Mouse (Mus musculus): ENCODE data around the gene 1700008O03Rik. TPM values are rescaled to one million over a fixed set of nuclear protein-coding genes. Genes with fewer than 3 reads are reported as not detected.
A peak's percentile ranks its signal among the peaks of the same experiment; 100 is the strongest.

1700008O03Rik gene
- polyA plus RNA-seq, 1 experiment from 2014 or later = 0.16 TPM

- Histone ChIP-seq H3K36me3 (replicated peaks) (no peaks in the 10 kb centered on the region), H3K9me3 (replicated peaks) (no peaks in the 10 kb centered on the region), H3K27ac (replicated peaks) (no peak overlapping the region), H3K27me3 (peaks cover 12% of the 10 kb centered on the region), H3K4me2 (no peak overlapping the region; the same call in 1 of the 2 replicates), H3K4me3 (replicated peaks) (no peak overlapping the region), H3K4me1 (replicated peaks) (peaks cover 22% of the 10 kb centered on the region), H3K9ac (no peak overlapping the region)
- 25% methylated on average over 10 of the region's 10 CpGs for WGBS (ENCODE audit: insufficient replicate concordance)
- no peak for ATAC-seq (ENCODE audit: insufficient read depth)
These were observed 10.4 kb downstream of the 1700008O03Rik start for GRCm38 (mm10) chr7:44375207-44375606.

DNA sequence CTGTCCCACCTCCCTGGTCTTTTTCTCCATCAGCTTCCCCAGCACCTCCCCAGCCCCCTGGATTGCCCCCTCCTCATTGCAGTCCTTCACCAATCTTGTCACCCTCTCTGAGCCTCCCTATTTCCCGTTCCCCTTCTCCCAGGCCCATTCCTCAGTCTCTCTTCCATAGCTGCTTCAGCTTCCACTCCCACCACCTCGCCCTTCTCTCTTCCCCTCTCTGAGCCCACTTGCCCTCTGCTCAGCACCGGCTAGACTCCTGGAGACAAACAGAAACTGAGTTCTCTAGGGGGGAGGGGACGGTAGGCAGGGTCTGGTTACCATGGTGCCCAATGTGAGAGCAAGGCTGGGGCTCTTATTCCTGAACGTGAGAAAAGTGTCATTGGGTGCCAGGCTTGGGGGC is 10.9 kb downstream of the 1700008O03Rik start:
- Histone ChIP-seq H3K9me3 (replicated peaks) (no peaks in the 10 kb centered on the region), H3K9ac (peak overlapping the region; percentile 51; the same call in 1 of the 2 replicates), H3K36me3 (replicated peaks) (no peaks in the 10 kb centered on the region), H3K27me3 (peaks cover 11% of the 10 kb centered on the region), H3K27ac (replicated peaks) (no peak overlapping the region), H3K4me3 (replicated peaks) (peak overlapping the region; percentile 63), H3K4me2 (peak overlapping the region; percentile 82), H3K4me1 (replicated peaks) (peaks cover 22% of the 10 kb centered on the region)
- 7% methylated on average over 5 of the region's 5 CpGs for WGBS (ENCODE audit: insufficient replicate concordance)
- no peak for ATAC-seq (ENCODE audit: insufficient read depth)

DNA sequence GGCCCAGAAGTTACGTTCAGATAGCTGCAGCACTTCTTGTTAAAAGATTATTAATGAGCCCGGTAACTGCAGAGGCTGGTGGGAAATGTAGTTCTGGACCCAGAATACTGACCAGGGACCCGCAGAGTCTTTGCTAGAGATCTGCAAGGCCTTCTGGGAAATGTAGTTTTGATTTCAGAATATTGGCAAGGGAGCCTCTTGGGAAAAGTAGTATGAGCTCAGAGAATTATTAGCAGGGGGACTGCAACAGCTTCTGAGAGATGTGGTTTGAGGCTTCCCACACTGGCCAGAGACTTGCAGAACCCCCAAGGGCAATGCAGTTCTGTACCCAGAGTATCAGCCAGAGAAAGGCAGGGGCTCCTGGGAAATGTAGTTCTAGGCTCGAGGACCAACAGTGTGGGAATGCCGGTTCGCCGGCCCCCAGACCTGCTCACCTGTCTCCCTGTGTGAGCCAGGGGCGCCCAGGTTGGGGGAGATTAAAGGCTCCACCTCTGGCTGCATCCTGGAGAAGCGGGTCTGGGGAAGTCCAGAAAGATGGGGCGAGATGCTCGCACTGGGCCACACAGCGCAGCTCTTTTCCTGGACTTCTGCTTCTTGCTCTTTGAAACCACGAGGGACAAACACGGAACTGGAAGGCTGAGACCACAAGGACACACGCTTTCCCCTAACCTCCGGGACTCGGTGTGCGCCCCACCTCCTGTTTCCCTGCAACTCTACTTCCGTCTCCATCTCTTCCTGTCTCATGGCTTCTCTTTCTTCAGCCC is 11.5 kb downstream of the 1700008O03Rik start:
- Histone ChIP-seq H3K36me3 (replicated peaks) (no peaks in the 10 kb centered on the region), H3K9ac (peak overlapping the region; percentile 51), H3K4me3 (replicated peaks) (peak overlapping the region; percentile 63), H3K27ac (replicated peaks) (no peak overlapping the region), H3K9me3 (replicated peaks) (no peaks in the 10 kb centered on the region), H3K27me3 (peaks cover 8% of the 10 kb centered on the region; the same call in 1 of the 2 replicates), H3K4me2 (peak overlapping the region; percentile 82), H3K4me1 (replicated peaks) (peaks cover 22% of the 10 kb centered on the region)
- WGBS (ENCODE audit: insufficient replicate concordance) = under 1% methylated on average over 19 of the region's 19 CpGs
- ATAC-seq (ENCODE audit: insufficient read depth) = peak; percentile 87

DNA sequence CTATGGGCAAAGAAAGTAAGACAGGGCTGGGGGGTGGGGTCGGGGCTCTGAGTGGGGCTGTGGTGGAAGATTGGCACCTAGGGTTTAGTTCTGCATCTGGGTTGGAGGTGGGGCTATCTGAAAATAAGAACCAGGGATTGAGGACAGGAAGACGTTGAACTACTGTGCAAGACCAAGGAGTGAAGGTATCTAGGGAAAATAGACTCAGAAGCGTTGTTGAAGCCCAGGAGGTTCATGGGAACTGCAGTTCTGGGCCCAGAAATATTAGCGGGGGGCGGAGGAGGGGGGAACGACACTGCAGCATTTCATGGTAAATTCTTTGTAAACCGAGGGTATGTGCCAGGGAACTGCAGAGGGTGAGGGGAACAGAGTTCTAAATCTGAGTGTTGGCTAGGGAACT is 12.2 kb downstream of the 1700008O03Rik start:
- H3K4me2 ChIP-seq = peak overlapping the region; percentile 82
- WGBS (ENCODE audit: insufficient replicate concordance) = 8% methylated on average over 7 of the region's 7 CpGs
- peak overlapping the region; percentile 63 for H3K4me3 ChIP-seq (replicated peaks)
- no peak; the same call in 1 of the 2 replicates for ATAC-seq (ENCODE audit: insufficient read depth)
- no peaks in the 10 kb centered on the region for H3K36me3 ChIP-seq (replicated peaks)
- no peaks in the 10 kb centered on the region for H3K9me3 ChIP-seq (replicated peaks)
- H3K27ac ChIP-seq (replicated peaks) = no peak overlapping the region
- peaks cover 22% of the 10 kb centered on the region for H3K4me1 ChIP-seq (replicated peaks)
- H3K9ac ChIP-seq = 0 out of 2 replicates have a peak overlapping the region, but pooled peaks have one; percentile 15
- H3K27me3 ChIP-seq = peaks cover 8% of the 10 kb centered on the region; the same call in 1 of the 2 replicates

- no peaks in the 10 kb centered on the region for H3K9me3 ChIP-seq (replicated peaks)
- no peaks in the 10 kb centered on the region for H3K36me3 ChIP-seq (replicated peaks)
- no peak overlapping the region for H3K4me2 ChIP-seq
- peaks cover 22% of the 10 kb centered on the region for H3K4me1 ChIP-seq (replicated peaks)
- H3K27me3 ChIP-seq = peaks cover 8% of the 10 kb centered on the region; the same call in 1 of the 2 replicates
- ATAC-seq (ENCODE audit: insufficient read depth) = no peak
- no peak overlapping the region for H3K27ac ChIP-seq (replicated peaks)
- no peak overlapping the region for H3K4me3 ChIP-seq (replicated peaks)
- 75% methylated on average over 8 of the region's 8 CpGs for whole genome bisulfite sequencing (ENCODE audit: insufficient replicate concordance)
- H3K9ac ChIP-seq = no peak overlapping the region
These were observed 12.9 kb downstream of the 1700008O03Rik start for GRCm38 (mm10) chr7:44372678-44373077.

GRCm38 (mm10) chr7:44360792-44361301 is 24.8 kb downstream of the 1700008O03Rik start:
- Histone ChIP-seq H3K4me1 (replicated peaks) (peaks cover 14% of the 10 kb centered on the region), H3K4me2 (peak overlapping the region; percentile 77; the same call in 1 of the 2 replicates), H3K9me3 (replicated peaks) (no peaks in the 10 kb centered on the region), H3K4me3 (replicated peaks) (peak overlapping the region; percentile 51; the same call in 1 of the 2 replicates), H3K36me3 (replicated peaks) (no peaks in the 10 kb centered on the region), H3K27me3 (peaks cover 71% of the 10 kb centered on the region), H3K9ac (no peak overlapping the region), H3K27ac (replicated peaks) (no peak overlapping the region)
- 15% methylated on average over 21 of the region's 21 CpGs for WGBS (ENCODE audit: insufficient replicate concordance)
- 0 out of 2 replicates have a peak, but pooled peaks have one; percentile 13 for ATAC-seq (ENCODE audit: insufficient read depth)

DNA sequence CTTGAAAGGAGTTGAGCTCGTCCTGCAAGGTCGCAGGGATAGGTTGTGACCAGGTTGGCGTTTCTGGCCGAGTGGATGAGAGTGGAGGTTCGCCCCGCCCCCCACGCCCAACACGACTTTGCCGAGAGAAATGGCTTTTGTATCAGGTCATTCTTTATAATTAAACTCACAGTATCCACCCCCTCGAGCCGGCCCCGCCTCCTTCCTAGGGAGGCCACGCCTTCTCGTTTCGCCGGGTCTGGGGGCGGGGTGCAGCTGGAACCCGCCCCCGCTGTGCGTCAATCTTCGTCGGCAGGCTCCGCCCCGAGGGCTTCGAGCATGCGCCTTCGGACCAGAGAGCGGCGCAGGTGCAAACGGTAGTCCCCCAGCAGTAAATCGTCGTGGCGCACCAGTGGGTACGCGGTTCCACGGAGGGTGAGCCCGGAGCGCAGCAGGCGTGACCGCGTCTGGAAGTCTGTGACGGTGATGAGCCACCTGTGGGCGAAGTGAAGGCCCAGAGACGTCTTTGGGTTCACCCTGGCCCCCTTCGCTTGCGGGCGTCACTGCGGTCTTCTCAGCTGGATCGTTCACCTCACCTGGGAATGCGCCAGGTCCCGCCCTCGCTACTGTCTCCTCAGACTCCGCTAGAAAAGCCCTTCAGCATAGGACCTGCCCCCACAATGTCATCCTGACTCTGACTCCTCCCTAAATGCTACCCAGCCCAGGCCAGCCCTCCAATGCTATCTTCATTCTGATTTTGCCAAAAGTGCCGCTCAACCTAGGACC is 25.5 kb downstream of the 1700008O03Rik start:
- peak; percentile 46 for ATAC-seq (ENCODE audit: insufficient read depth)
- Histone ChIP-seq H3K4me2 (peak overlapping the region; percentile 77), H3K4me1 (replicated peaks) (peaks cover 14% of the 10 kb centered on the region), H3K27me3 (peaks cover 79% of the 10 kb centered on the region), H3K27ac (replicated peaks) (no peak overlapping the region), H3K36me3 (replicated peaks) (no peaks in the 10 kb centered on the region), H3K9ac (no peak overlapping the region), H3K9me3 (replicated peaks) (no peaks in the 10 kb centered on the region), H3K4me3 (replicated peaks) (peak overlapping the region; percentile 51)
- under 1% methylated on average over 54 of the region's 54 CpGs for WGBS (ENCODE audit: insufficient replicate concordance)

- no peaks in the 10 kb centered on the region for H3K9me3 ChIP-seq (replicated peaks)
- WGBS (ENCODE audit: insufficient replicate concordance) = 5% methylated on average over 23 of the region's 26 CpGs
- peaks cover 14% of the 10 kb centered on the region for H3K4me1 ChIP-seq (replicated peaks)
- H3K9ac ChIP-seq = no peak overlapping the region
- H3K27me3 ChIP-seq = peaks cover 86% of the 10 kb centered on the region
- ATAC-seq (ENCODE audit: insufficient read depth) = no peak; the same call in 1 of the 2 replicates
- peak overlapping the region; percentile 51; the same call in 1 of the 2 replicates for H3K4me3 ChIP-seq (replicated peaks)
- no peaks in the 10 kb centered on the region for H3K36me3 ChIP-seq (replicated peaks)
- peak overlapping the region; percentile 77 for H3K4me2 ChIP-seq
- no peak overlapping the region for H3K27ac ChIP-seq (replicated peaks)
These were observed 26.6 kb downstream of the 1700008O03Rik start for GRCm38 (mm10) chr7:44358886-44359654.

- ATAC-seq (ENCODE audit: insufficient read depth) = no peak
- H3K36me3 ChIP-seq (replicated peaks) = no peaks in the 10 kb centered on the region
- H3K9ac ChIP-seq = no peak overlapping the region
These were observed 27.6 kb downstream of the 1700008O03Rik start for GRCm38 (mm10) chr7:44358012-44358411.

GRCm38 (mm10) chr7:44357531-44357930 is 28.1 kb downstream of the 1700008O03Rik start:
- Histone ChIP-seq H3K36me3 (replicated peaks) (no peaks in the 10 kb centered on the region), H3K27ac (replicated peaks) (no peak overlapping the region), H3K27me3 (peaks cover 96% of the 10 kb centered on the region), H3K4me2 (no peak overlapping the region), H3K9ac (no peak overlapping the region), H3K9me3 (replicated peaks) (no peaks in the 10 kb centered on the region), H3K4me3 (replicated peaks) (no peak overlapping the region), H3K4me1 (replicated peaks) (peaks cover 14% of the 10 kb centered on the region)
- WGBS (ENCODE audit: insufficient replicate concordance) = 16% methylated on average over 10 of the region's 10 CpGs
- no peak for ATAC-seq (ENCODE audit: insufficient read depth)

More at GRCm38 (mm10) chr7:44358012-44358411, 27.6 kb downstream of the 1700008O03Rik start:
- Histone ChIP-seq H3K4me2 (no peak overlapping the region), H3K4me3 (replicated peaks) (no peak overlapping the region), H3K9me3 (replicated peaks) (no peaks in the 10 kb centered on the region), H3K27me3 (peaks cover 96% of the 10 kb centered on the region), H3K4me1 (replicated peaks) (peaks cover 14% of the 10 kb centered on the region), H3K27ac (replicated peaks) (no peak overlapping the region)
- 10% methylated on average over 5 of the region's 5 CpGs for WGBS (ENCODE audit: insufficient replicate concordance)
